ENCODE assay signal across 8 mouse cellular contexts in genomic region chr15:84854921-84855901, GRCm38 (mm10). TPM values are rescaled to one million over a fixed set of nuclear protein-coding genes. Genes with fewer than 3 reads are reported as not detected.
DNase-seq lines count a peak whose midpoint lies in the region; ATAC-seq and TF ChIP-seq lines count a peak whose summit lies in the region.

No protein-coding gene starts in this region.

- no peak for ATAC-seq in embryonic facial prominence, embryonic 13.5 days (ENCODE audit: insufficient number of reproducible peaks, insufficient read depth, low FRiP score, low TSS enrichment, low read depth)

- no peak for TF ChIP-seq CTCF in bone marrow, adult 2 months (IDR thresholded peaks at IDR 0.05; ENCODE audit: control insufficient read depth, insufficient read depth, low read length)

- WGBS in bone marrow, adult 2 months = 1% methylated on average over 88 of the region's 88 CpGs
- under 1% methylated on average over 88 of the region's 88 CpGs for whole genome bisulfite sequencing in embryonic facial prominence, embryonic 13.5 days

- intact Hi-C loops in heart, postnatal 10 days (cut with DNase I) = loop anchor here (2.0 to 5.0 kb wide), 2 partner anchors 36 to 132 kb away; partner anchors contain the start of gene 5031439G07Rik

- DNase-seq in ES-E14 (ENCODE audit: low read depth, low spot score) = no peak
- peak; percentile 43 to 51 for DNase-seq in heart, postnatal 10 days
- peak; percentile 54 to 70 for DNase-seq in kidney, postnatal 4 days
- DNase-seq in lung, postnatal 10 days = peak; percentile 31
- DNase-seq in retina, adult 2 months (ENCODE audit: low read depth, low spot score) = peak; percentile 50
- peak; percentile 47 for DNase-seq in urinary bladder, postnatal 14 days (ENCODE audit: low spot score)

- peaks cover 24% of the 10 kb centered on the region for H3K27me3 ChIP-seq in embryonic facial prominence, embryonic 13.5 days

- peak overlapping the region; percentile 88 to 99 for H3K4me3 ChIP-seq in ES-E14 (ENCODE audit: insufficient read depth in 1 of 2, low read depth in 1 of 2, low read length in 2 of 2, poor library complexity in 1 of 2, severe bottlenecking in 1 of 2)
- peak overlapping the region; percentile 26 for H3K4me3 ChIP-seq in bone marrow, adult 2 months (replicated peaks; ENCODE audit: control insufficient read depth, low read depth, low read length)
- peak overlapping the region; percentile 73 for H3K4me3 ChIP-seq in embryonic facial prominence, embryonic 13.5 days

- H3K4me1 ChIP-seq in ES-E14 (ENCODE audit: control insufficient read depth in 2 of 2, insufficient read depth in 2 of 2, low read length in 2 of 2, poor library complexity in 1 of 2) = peaks cover 0 to 7% of the 10 kb centered on the region in 2 experiments; a peak in 2 of 4 replicates
- no peaks in the 10 kb centered on the region for H3K4me1 ChIP-seq in bone marrow, adult 2 months (ENCODE audit: control insufficient read depth, insufficient read depth, low read length)
- H3K4me1 ChIP-seq in embryonic facial prominence, embryonic 13.5 days = peaks cover 32% of the 10 kb centered on the region

- peak overlapping the region; percentile 97 for H3K4me2 ChIP-seq in embryonic facial prominence, embryonic 13.5 days

- H3K9ac ChIP-seq in ES-E14 (ENCODE audit: insufficient read depth, low read depth, low read length, poor library complexity, severe bottlenecking) = peak overlapping the region; percentile 92
- H3K9ac ChIP-seq in embryonic facial prominence, embryonic 13.5 days = peak overlapping the region; percentile 83

- TF ChIP-seq POLR2A in bone marrow, adult 2 months (IDR thresholded peaks at IDR 0.05; ENCODE audit: borderline replicate concordance, control insufficient read depth, low read depth, low read length) = no peak

- H3K9me3 ChIP-seq in ES-E14 (ENCODE audit: control insufficient read depth, insufficient read depth, low read depth, low read length) = no peaks in the 10 kb centered on the region
- no peaks in the 10 kb centered on the region for H3K9me3 ChIP-seq in embryonic facial prominence, embryonic 13.5 days

- H3K27ac ChIP-seq in ES-E14 (ENCODE audit: insufficient read depth, low read depth, low read length, poor library complexity, severe bottlenecking) = no peak overlapping the region
- no peak overlapping the region; the same call in 1 of the 2 replicates for H3K27ac ChIP-seq in bone marrow, adult 2 months (ENCODE audit: control insufficient read depth, insufficient read depth, low read depth, low read length, poor library complexity)
- peak overlapping the region; percentile 79 for H3K27ac ChIP-seq in embryonic facial prominence, embryonic 13.5 days

- H3K36me3 ChIP-seq in ES-E14 (ENCODE audit: control insufficient read depth, insufficient read depth, low read length, poor library complexity, severe bottlenecking) = no peaks in the 10 kb centered on the region
- no peaks in the 10 kb centered on the region for H3K36me3 ChIP-seq in embryonic facial prominence, embryonic 13.5 days

- in situ Hi-C loops in ES-E14 (cut with MboI; ENCODE audit: low sequenced_read_pairs in 2 of 2, unreplicated experiment in 2 of 2) = no loop called here

TF ChIP-seq in ES-E14, 5 proteins besides CTCF, POLR2A, EP300 and RAD21:
- TF ChIP-seq ZNF384 (IDR thresholded peaks at IDR 0.05; ENCODE audit: low read depth, low read length) (no peak), CHD2 (IDR thresholded peaks at IDR 0.05; ENCODE audit: low read depth, low read length) (no peak), HCFC1 (IDR thresholded peaks at IDR 0.05; ENCODE audit: borderline replicate concordance, insufficient read depth, low read length) (no peak), ZC3H11A (IDR thresholded peaks at IDR 0.05; ENCODE audit: borderline replicate concordance, low read depth, low read length) (no peak), MAFK (IDR thresholded peaks at IDR 0.05; ENCODE audit: insufficient read depth, low read depth, low read length) (no peak)

RNA-seq across cellular contexts. Expression of gene Phf21b, which starts 0.6 kb away (rescaled TPM):
- total RNA-seq in ES-E14 (2012; rRNA removed) = 7.5 and 11.8 TPM in 2 replicates
- 9.5 TPM in 1 of 2 replicates, not detected in the other for polyA plus RNA-seq in bone marrow, adult 2 months (2011; ENCODE audit: insufficient read depth, insufficient read length, low replicate concordance, missing spikeins)
- 0.93 and 1.2 TPM in 2 replicates for polyA plus RNA-seq in embryonic facial prominence, embryonic 13.5 days (2015; fragmentation: Nextera tagmentation; extraction: Ambion mirVana)
- total RNA-seq in heart, postnatal 10 days (2021) = 1 to 10 TPM; 2.0 to 2.9 TPM

Comparison
In these comparisons a context has a peak if more than half of its experiments do, and no peak if none do; other contexts are left out.
1. H3K4me3 ChIP-seq: peak in every context shown above with its lines; median percentile 94 in ES-E14; 73 in embryonic facial prominence, embryonic 13.5 days; 26 in bone marrow, adult 2 months.